Mouse (Mus musculus): ENCODE measurements around the gene Enox1.

GRCm38 (mm10) chr14:77246977-77247376 lies 90.4 kb downstream of the Enox1 start:
- TF ChIP-seq CTCF (IDR thresholded peaks at IDR 0.05; ENCODE audit: low read depth, low read length) (no peak), POLR2A (IDR thresholded peaks at IDR 0.05; ENCODE audit: insufficient read depth, low read length) (no peak), EP300 (IDR thresholded peaks at IDR 0.05; ENCODE audit: insufficient read depth, low read depth, low read length) (no peak)

Data from ES-Bruce4 (cell line).